Mouse (Mus musculus) thymus, adult 2 months (tissue): Measurements from ENCODE around the gene Ddx42. TPM values are rescaled to one million over a fixed set of nuclear protein-coding genes. Genes with fewer than 3 reads are reported as not detected.

ENCODE experiments used
- DNase-seq: peaks from one replicate; pipeline ENCODE4 v3.0.0; 2021
- H3K27ac ChIP-seq: fragments of 200-500 bp; 2 replicates; pipeline ENCODE4 v1.5.1; 2012; ENCODE audit warnings: low read length, control low read depth; ENCODE audit not compliant: control insufficient read depth, insufficient read depth
- H3K27me3 ChIP-seq: fragments of 200-500 bp; 2 replicates; pipeline ENCODE4 v1.6.1; 2012; ENCODE audit warnings: mild to moderate bottlenecking, low read length, moderate library complexity, mixed read lengths; ENCODE audit not compliant: control insufficient read depth, insufficient read depth
- H3K36me3 ChIP-seq: fragments of 200-500 bp; 2 replicates; pipeline ENCODE4 v1.6.1; 2012; ENCODE audit warnings: mild to moderate bottlenecking, low read length, moderate library complexity; ENCODE audit not compliant: control insufficient read depth, insufficient read depth
- H3K4me1 ChIP-seq: fragments of 200-500 bp; replicated peaks from 2 replicates; pipeline ENCODE4 v1.6.1; 2012; ENCODE audit warnings: low read length; ENCODE audit not compliant: control insufficient read depth, insufficient read depth
- H3K4me3 ChIP-seq: fragments of 200-500 bp; 2 replicates; pipeline ENCODE4 v1.5.1; 2012; ENCODE audit warnings: mild to moderate bottlenecking, low read length, control low read depth, moderate library complexity; ENCODE audit not compliant: control insufficient read depth, insufficient read depth
- CTCF ChIP-seq: fragments of 200-500 bp; IDR thresholded peaks from 2 replicates; pipeline ENCODE4 v1.5.1; 2012; ENCODE audit warnings: mild to moderate bottlenecking, control low read depth, low read length, moderate library complexity, borderline replicate concordance; ENCODE audit not compliant: control insufficient read depth, poor library complexity, insufficient read depth; ENCODE audit errors: extremely low read depth
- POLR2A ChIP-seq: fragments of 200-500 bp; IDR thresholded peaks from 2 replicates; pipeline ENCODE4 v1.6.1; 2012; ENCODE audit warnings: mild to moderate bottlenecking, low read length, control low read depth, moderate library complexity; ENCODE audit not compliant: control insufficient read depth, poor library complexity, insufficient read depth; ENCODE audit errors: extremely low read depth
- WGBS: fragments of 180-500 bp; shearing (Covaris S2); methylation state at CpG from one replicate; pipeline ENCODE4 v1.1.7; 2018; 5-methylcytosine and 5-hydroxymethylcytosine counted together
- polyA plus RNA-seq: library from polyadenylated mRNA; depleted of rRNA; stranded (reverse); fragments of >200 nt; gene quantifications from 2 replicates; pipeline ENCODE4 v1.2.3, GENCODE M21; 2012

Ddx42 gene
- polyA plus RNA-seq, 1 experiment = 16.7 TPM

GRCm38 (mm10) chr11:106176372-106176771 is 40.4 kb upstream of the Ddx42 start:
- H3K27ac ChIP-seq = no peak overlapping the region
- H3K4me1 ChIP-seq = no peaks in the 10 kb centered on the region
- WGBS = 95% methylated on average over 5 of the region's 5 CpGs
- no peaks in the 10 kb centered on the region for H3K36me3 ChIP-seq
- TF ChIP-seq POLR2A = no peak
- no peak for TF ChIP-seq CTCF
- no peaks in the 10 kb centered on the region for H3K27me3 ChIP-seq
- no peak for DNase-seq
- H3K4me3 ChIP-seq = no peak overlapping the region

- no peak overlapping the region for H3K4me3 ChIP-seq
- no peaks in the 10 kb centered on the region for H3K4me1 ChIP-seq
- H3K27ac ChIP-seq = no peak overlapping the region
- no peaks in the 10 kb centered on the region for H3K27me3 ChIP-seq
- TF ChIP-seq CTCF = no peak
- no peak for TF ChIP-seq POLR2A
- WGBS = 80% methylated on average over 5 of the region's 5 CpGs
- no peaks in the 10 kb centered on the region for H3K36me3 ChIP-seq
- no peak for DNase-seq
Measured at GRCm38 (mm10) chr11:106178036-106178782, 38.5 kb upstream of the Ddx42 start.

GRCm38 (mm10) chr11:106179711-106180448 is 36.8 kb upstream of the Ddx42 start:
- DNase-seq = no peak
- no peak for TF ChIP-seq POLR2A
- no peak overlapping the region for H3K4me3 ChIP-seq
- H3K27me3 ChIP-seq = no peaks in the 10 kb centered on the region
- H3K36me3 ChIP-seq = no peaks in the 10 kb centered on the region
- whole genome bisulfite sequencing = 88% methylated on average over 7 of the region's 7 CpGs
- H3K27ac ChIP-seq = no peak overlapping the region
- no peaks in the 10 kb centered on the region for H3K4me1 ChIP-seq

- H3K27me3 ChIP-seq = no peaks in the 10 kb centered on the region
- H3K27ac ChIP-seq = no peak overlapping the region
- no peak for DNase-seq
- H3K36me3 ChIP-seq = no peaks in the 10 kb centered on the region
- 91% methylated on average over 2 of the region's 2 CpGs for WGBS
- no peak overlapping the region for H3K4me3 ChIP-seq
- no peaks in the 10 kb centered on the region for H3K4me1 ChIP-seq
- no peak for TF ChIP-seq POLR2A
- no peak for TF ChIP-seq CTCF
Measured at GRCm38 (mm10) chr11:106180449-106180801, 36.3 kb upstream of the Ddx42 start.

GRCm38 (mm10) chr11:106187326-106187725 is 29.4 kb upstream of the Ddx42 start:
- DNase-seq = no peak
- Histone ChIP-seq H3K4me1 (no peaks in the 10 kb centered on the region), H3K4me3 (no peak overlapping the region), H3K27me3 (no peaks in the 10 kb centered on the region), H3K27ac (no peak overlapping the region), H3K36me3 (peaks cover 4% of the 10 kb centered on the region; the same call in 1 of the 2 replicates)
- WGBS = 96% methylated on average over 4 of the region's 4 CpGs
- TF ChIP-seq POLR2A (no peak), CTCF (no peak)

GRCm38 (mm10) chr11:106191716-106192115 is 25.0 kb upstream of the Ddx42 start:
- H3K4me1 ChIP-seq = peaks cover 3% of the 10 kb centered on the region
- 81% methylated on average over 3 of the region's 3 CpGs for WGBS
- no peak overlapping the region for H3K27ac ChIP-seq
- TF ChIP-seq CTCF (no peak), POLR2A (no peak)
- no peak overlapping the region for H3K4me3 ChIP-seq
- no peaks in the 10 kb centered on the region; the same call in 1 of the 2 replicates for H3K36me3 ChIP-seq
- DNase-seq = no peak
- H3K27me3 ChIP-seq = no peaks in the 10 kb centered on the region
